Mouse (Mus musculus): Measurements from ENCODE around the gene Slain2. TPM values are rescaled to one million over a fixed set of nuclear protein-coding genes. Genes with fewer than 3 reads are reported as not detected.

Gene Slain2
- polyA plus RNA-seq, 2 experiments = 4.5 to 5.4 TPM

DNA sequence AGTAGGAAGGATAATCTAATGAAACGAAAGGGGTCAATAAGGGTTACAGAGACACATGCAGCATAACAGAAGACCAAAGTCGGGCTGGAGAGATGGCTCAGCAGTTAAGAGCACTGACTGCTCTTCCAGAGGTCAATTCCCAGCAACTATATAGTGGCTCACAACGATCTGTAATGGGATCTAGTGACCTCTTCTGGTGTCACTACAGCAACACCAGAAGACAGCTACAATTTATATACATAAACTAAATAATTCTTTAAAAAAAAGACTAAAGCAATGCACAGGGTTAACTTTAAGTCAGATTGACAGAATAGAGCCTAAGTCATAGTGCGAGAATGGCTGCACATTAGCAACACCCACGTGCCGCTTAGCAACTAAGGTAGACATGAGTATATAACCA is 46.0 kb downstream of the Slain2 start:
- no peak for DNase-seq (ENCODE audit: low read depth in 3 of 3, low spot score in 3 of 3)
- Histone ChIP-seq H3K9me3 (ENCODE audit: control insufficient read depth, low read length) (no peaks in the 10 kb centered on the region), H3K4me2 (ENCODE audit: low read depth) (no peak overlapping the region), H3K9ac (replicated peaks) (no peak overlapping the region), H3K36me3 (replicated peaks; ENCODE audit: control insufficient read depth, insufficient read depth, low read depth) (peaks cover 2% of the 10 kb centered on the region; the same call in 1 of the 2 replicates), H3K4me3 (ENCODE audit: insufficient read depth in 1 of 2, low read depth in 2 of 2, low read length in 2 of 2) (no peak overlapping the region), H3K27ac (no peak overlapping the region), H3K4me1 (replicated peaks; ENCODE audit: control insufficient read depth in 2 of 2, insufficient read depth in 2 of 2, low read length in 1 of 2) (no peaks in the 10 kb centered on the region), H3K27me3 (ENCODE audit: control insufficient read depth, insufficient read depth, low read length) (no peaks in the 10 kb centered on the region)
- no peak for ATAC-seq (ENCODE audit: insufficient read depth)
- no peak for TF ChIP-seq EP300 (IDR thresholded peaks at IDR 0.05; ENCODE audit: low read depth)
- no peak for TF ChIP-seq CTCF (IDR thresholded peaks at IDR 0.05; ENCODE audit: low read depth)
- 71% methylated on average over 6 of the region's 6 CpGs for WGBS (ENCODE audit: insufficient replicate concordance)

DNA sequence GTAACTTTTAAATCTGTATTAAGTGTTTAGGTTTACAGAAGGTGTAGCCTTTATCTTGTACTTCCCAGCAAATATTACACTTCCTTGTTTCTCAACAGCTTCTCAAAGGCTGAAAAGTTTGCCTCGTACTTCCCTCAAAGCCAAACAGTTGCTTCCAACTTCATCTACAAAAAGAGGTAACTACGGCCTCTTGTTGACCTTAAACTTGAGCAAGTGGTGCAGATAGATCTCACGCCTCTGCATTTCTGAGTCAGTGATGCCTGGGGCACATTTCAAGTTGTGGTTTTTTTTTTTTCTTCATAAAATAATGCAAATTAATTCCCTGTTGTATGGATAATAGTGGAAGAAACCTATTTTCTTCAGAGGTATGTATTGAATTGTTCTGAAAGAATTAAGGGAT is 51.6 kb downstream of the Slain2 start:
- Histone ChIP-seq H3K4me1 (replicated peaks; ENCODE audit: control insufficient read depth in 2 of 2, insufficient read depth in 2 of 2, low read length in 1 of 2) (no peaks in the 10 kb centered on the region), H3K27me3 (ENCODE audit: control insufficient read depth, insufficient read depth, low read length) (no peaks in the 10 kb centered on the region), H3K27ac (no peak overlapping the region), H3K4me2 (ENCODE audit: low read depth) (no peak overlapping the region), H3K36me3 (replicated peaks; ENCODE audit: control insufficient read depth, insufficient read depth, low read depth) (no peaks in the 10 kb centered on the region), H3K4me3 (ENCODE audit: insufficient read depth in 1 of 2, low read depth in 2 of 2, low read length in 2 of 2) (no peak overlapping the region), H3K9ac (replicated peaks) (no peak overlapping the region), H3K9me3 (ENCODE audit: control insufficient read depth, low read length) (no peaks in the 10 kb centered on the region)
- TF ChIP-seq EP300 (IDR thresholded peaks at IDR 0.05; ENCODE audit: low read depth) (no peak), CTCF (IDR thresholded peaks at IDR 0.05; ENCODE audit: low read depth) (no peak)
- 61% methylated on average over 3 of the region's 3 CpGs for WGBS (ENCODE audit: insufficient replicate concordance)
- ATAC-seq (ENCODE audit: insufficient read depth) = no peak
- DNase-seq (ENCODE audit: low read depth in 3 of 3, low spot score in 3 of 3) = no peak

DNA sequence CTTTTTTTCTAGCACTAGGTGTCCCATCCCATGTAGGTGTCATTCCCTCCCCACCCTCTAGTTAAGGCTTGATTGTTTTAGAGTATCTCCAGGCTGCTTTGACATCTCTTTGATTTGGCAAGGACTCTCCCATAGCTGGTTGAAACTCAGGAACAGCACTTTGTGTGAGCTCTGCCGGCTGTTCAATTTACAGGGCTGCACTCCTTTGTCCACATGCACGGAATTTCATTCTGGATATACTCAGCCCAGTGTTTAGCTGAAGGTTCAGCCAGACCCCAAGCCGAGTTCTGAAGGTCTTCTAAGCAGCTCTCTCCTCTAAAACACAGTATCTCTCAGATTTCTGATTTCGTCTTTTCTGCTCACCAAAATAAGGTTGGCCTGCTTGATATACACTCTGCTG is 58.3 kb downstream of the Slain2 start:
- Histone ChIP-seq H3K4me1 (replicated peaks; ENCODE audit: control insufficient read depth in 2 of 2, insufficient read depth in 2 of 2, low read length in 1 of 2) (no peaks in the 10 kb centered on the region), H3K9me3 (ENCODE audit: control insufficient read depth, low read length) (no peaks in the 10 kb centered on the region), H3K27ac (no peak overlapping the region), H3K9ac (replicated peaks) (no peak overlapping the region), H3K4me2 (ENCODE audit: low read depth) (no peak overlapping the region), H3K4me3 (ENCODE audit: insufficient read depth in 1 of 2, low read depth in 2 of 2, low read length in 2 of 2) (no peak overlapping the region), H3K36me3 (replicated peaks; ENCODE audit: control insufficient read depth, insufficient read depth, low read depth) (no peaks in the 10 kb centered on the region), H3K27me3 (ENCODE audit: control insufficient read depth, insufficient read depth, low read length) (no peaks in the 10 kb centered on the region)
- DNase-seq (ENCODE audit: low read depth in 3 of 3, low spot score in 3 of 3) (no peak), ATAC-seq (ENCODE audit: insufficient read depth) (no peak)
- 61% methylated on average over 4 of the region's 4 CpGs for WGBS (ENCODE audit: insufficient replicate concordance)
- no peak for TF ChIP-seq CTCF (IDR thresholded peaks at IDR 0.05; ENCODE audit: low read depth)

DNA sequence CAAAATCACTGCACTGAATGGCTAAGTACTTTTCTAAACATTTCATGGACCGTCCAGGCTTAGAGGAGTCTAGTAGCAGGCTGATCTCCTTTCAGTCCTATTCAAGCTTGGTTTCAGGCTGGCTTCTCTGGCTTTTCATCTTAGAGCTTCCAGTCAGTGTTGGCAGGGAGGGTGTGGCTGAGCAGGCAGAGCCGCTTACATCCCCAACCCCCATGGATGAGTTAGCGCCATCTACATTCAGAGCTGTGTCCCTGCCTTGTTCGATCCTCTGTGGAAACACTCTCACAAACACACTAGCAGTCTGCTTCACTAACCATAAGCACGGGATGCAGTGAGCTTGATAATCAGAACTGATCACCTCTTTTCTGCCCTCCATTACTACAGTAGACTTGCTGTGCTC is 58.8 kb downstream of the Slain2 start:
- no peaks in the 10 kb centered on the region for H3K27me3 ChIP-seq (ENCODE audit: control insufficient read depth, insufficient read depth, low read length)
- no peak overlapping the region for H3K27ac ChIP-seq
- TF ChIP-seq CTCF (IDR thresholded peaks at IDR 0.05; ENCODE audit: low read depth) = 0 out of 2 replicates have a peak, but pooled peaks have one; percentile 11
- TF ChIP-seq EP300 (IDR thresholded peaks at IDR 0.05; ENCODE audit: low read depth) = no peak
- no peaks in the 10 kb centered on the region for H3K36me3 ChIP-seq (replicated peaks; ENCODE audit: control insufficient read depth, insufficient read depth, low read depth)
- 72% methylated on average over 5 of the region's 5 CpGs for WGBS (ENCODE audit: insufficient replicate concordance)
- no peaks in the 10 kb centered on the region for H3K4me1 ChIP-seq (replicated peaks; ENCODE audit: control insufficient read depth in 2 of 2, insufficient read depth in 2 of 2, low read length in 1 of 2)
- no peaks in the 10 kb centered on the region for H3K9me3 ChIP-seq (ENCODE audit: control insufficient read depth, low read length)
- DNase-seq (ENCODE audit: low read depth in 3 of 3, low spot score in 3 of 3) (no peak), ATAC-seq (ENCODE audit: insufficient read depth) (no peak)
- no peak overlapping the region for H3K4me2 ChIP-seq (ENCODE audit: low read depth)
- no peak overlapping the region for H3K4me3 ChIP-seq (ENCODE audit: insufficient read depth in 1 of 2, low read depth in 2 of 2, low read length in 2 of 2)
- H3K9ac ChIP-seq (replicated peaks) = no peak overlapping the region

DNA sequence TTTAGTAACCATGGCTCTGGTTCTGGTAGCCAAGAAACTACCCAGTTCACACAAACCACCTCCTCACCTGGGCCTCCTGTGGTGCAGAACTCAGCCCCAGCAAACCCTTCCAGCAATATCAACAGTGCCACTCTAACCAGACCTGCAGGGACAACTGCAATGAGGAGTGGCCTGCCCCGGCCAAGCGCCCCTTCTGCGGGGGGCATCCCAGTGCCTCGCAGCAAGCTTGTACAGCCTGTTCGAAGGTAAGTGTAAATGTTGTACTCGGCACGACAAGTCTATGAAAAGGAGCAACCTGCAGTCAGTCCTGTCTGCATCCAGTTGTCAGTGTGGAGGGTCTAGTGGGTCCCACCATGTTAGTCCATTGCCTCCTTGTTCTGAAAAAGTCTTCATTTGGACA is 60.5 kb downstream of the Slain2 start, which contains the start of gene Gm10135:
TSS of gene Gm10135 (minus strand) at position 101 of the 400 bp plus-strand sequence.
- Histone ChIP-seq H3K9ac (replicated peaks) (no peak within 1 kb of the TSS), H3K4me2 (ENCODE audit: low read depth) (no peak within 1 kb of the TSS), H3K4me3 (ENCODE audit: insufficient read depth in 1 of 2, low read depth in 2 of 2, low read length in 2 of 2) (no peak within 1 kb of the TSS), H3K9me3 (ENCODE audit: control insufficient read depth, low read length) (no peaks in the 10 kb centered on the region), H3K27me3 (ENCODE audit: control insufficient read depth, insufficient read depth, low read length) (no peaks in the 10 kb centered on the region), H3K27ac (no peak within 1 kb of the TSS), H3K4me1 (replicated peaks; ENCODE audit: control insufficient read depth in 2 of 2, insufficient read depth in 2 of 2, low read length in 1 of 2) (no peaks in the 10 kb centered on the region), H3K36me3 (replicated peaks; ENCODE audit: control insufficient read depth, insufficient read depth, low read depth) (no peaks in the 10 kb centered on the region)
- no peak for DNase-seq (ENCODE audit: low read depth in 3 of 3, low spot score in 3 of 3)
- TF ChIP-seq CTCF (IDR thresholded peaks at IDR 0.05; ENCODE audit: low read depth) (no peak), EP300 (IDR thresholded peaks at IDR 0.05; ENCODE audit: low read depth) (no peak)
- 82% methylated on average over 7 of the region's 7 CpGs for WGBS (ENCODE audit: insufficient replicate concordance)
- no peak for ATAC-seq (ENCODE audit: insufficient read depth)
